ENCODE assay signal across 18 mouse cellular contexts in genomic region chr2:174507998-174508397, GRCm38 (mm10). TPM values are rescaled to one million over a fixed set of nuclear protein-coding genes. Genes with fewer than 3 reads are reported as not detected.
"Had no signal": no experiment of that assay in that cellular context is flagged by ENCODE, and none has a peak within 500 bp of the region (broad histone marks: within the 10 kb centered on the region; RNA-seq: fewer than 3 reads in every experiment).

No protein-coding gene starts in this region.

- H3K27me3 ChIP-seq: liver, embryonic 13.5 days; liver, embryonic 15.5 days; megakaryocyte, embryonic 14.5 days; midbrain, embryonic 13.5 days; midbrain, embryonic 15.5 days; neural tube, embryonic 12.5 days; stomach, embryonic 15.5 days had no signal

- H3K4me3 ChIP-seq: liver, embryonic 13.5 days; liver, embryonic 15.5 days; megakaryocyte, embryonic 14.5 days; midbrain, embryonic 13.5 days; midbrain, embryonic 15.5 days; neural tube, embryonic 12.5 days; stomach, embryonic 15.5 days had no signal

- H3K9me3 ChIP-seq: liver, embryonic 13.5 days; liver, embryonic 15.5 days; megakaryocyte, embryonic 14.5 days; midbrain, embryonic 13.5 days; midbrain, embryonic 15.5 days; neural tube, embryonic 12.5 days; stomach, embryonic 15.5 days had no signal

- ATAC-seq: liver, postnatal 0 days; midbrain, embryonic 13.5 days; midbrain, embryonic 15.5 days had no signal

- H3K9ac ChIP-seq: liver, embryonic 13.5 days; liver, embryonic 15.5 days; liver, postnatal 0 days; midbrain, embryonic 13.5 days; midbrain, embryonic 15.5 days; neural tube, embryonic 12.5 days; stomach, embryonic 15.5 days had no signal

- H3K4me1 ChIP-seq: liver, embryonic 13.5 days; liver, embryonic 15.5 days; megakaryocyte, embryonic 14.5 days; midbrain, embryonic 15.5 days; neural tube, embryonic 12.5 days; stomach, embryonic 15.5 days had no signal

- DNase-seq: liver; liver, embryonic 13.5 days; liver, postnatal 0 days; right cerebral cortex, postnatal 14 days; thymus, adult 2 months; thymus, postnatal 25 days; thymus, postnatal 4 days had no signal

- H3K27ac ChIP-seq: liver, embryonic 13.5 days; liver, embryonic 15.5 days; macrophage; midbrain, embryonic 13.5 days; midbrain, embryonic 15.5 days; neural tube, embryonic 12.5 days; stomach, embryonic 15.5 days; stomach, postnatal 0 days had no signal

- H3K4me2 ChIP-seq: liver, embryonic 11.5 days; liver, embryonic 13.5 days; liver, embryonic 15.5 days; midbrain, embryonic 11.5 days; midbrain, embryonic 13.5 days; midbrain, embryonic 15.5 days; neural tube, embryonic 12.5 days; stomach, embryonic 15.5 days had no signal

- H3K36me3 ChIP-seq: liver, embryonic 13.5 days; liver, embryonic 15.5 days; midbrain, embryonic 13.5 days; midbrain, embryonic 15.5 days; neural tube, embryonic 12.5 days; stomach, embryonic 15.5 days had no signal

RNA-seq across cellular contexts. Expression of gene Tubb1, which starts 57.5 kb away (rescaled TPM):
- total RNA-seq: megakaryocyte progenitor cell, adult 5-6 weeks had no signal
